Mouse (Mus musculus): ENCODE measurements around the gene Dnaaf5.

Dnaaf5 gene

DNA sequence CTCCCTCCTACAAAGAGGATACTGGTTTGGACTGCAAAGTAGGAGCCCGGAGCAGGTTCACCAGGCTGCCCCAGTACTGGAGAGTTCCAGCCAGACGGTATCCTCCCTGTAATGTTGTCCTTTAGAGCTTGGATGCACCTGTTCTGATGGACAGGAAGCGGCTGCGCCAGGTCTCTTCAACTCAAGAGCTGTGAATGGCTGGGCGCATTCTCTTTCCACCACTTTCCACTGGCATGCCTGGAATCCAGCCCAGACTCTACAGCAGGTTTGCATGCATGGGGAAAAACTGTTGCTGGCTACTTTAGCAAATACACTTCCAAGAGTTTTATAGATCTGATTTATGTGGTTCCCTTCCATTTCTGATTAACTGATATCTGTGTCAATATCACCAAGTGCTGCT is 8.7 kb upstream of the Dnaaf5 start:
- no peak for DNase-seq

DNA sequence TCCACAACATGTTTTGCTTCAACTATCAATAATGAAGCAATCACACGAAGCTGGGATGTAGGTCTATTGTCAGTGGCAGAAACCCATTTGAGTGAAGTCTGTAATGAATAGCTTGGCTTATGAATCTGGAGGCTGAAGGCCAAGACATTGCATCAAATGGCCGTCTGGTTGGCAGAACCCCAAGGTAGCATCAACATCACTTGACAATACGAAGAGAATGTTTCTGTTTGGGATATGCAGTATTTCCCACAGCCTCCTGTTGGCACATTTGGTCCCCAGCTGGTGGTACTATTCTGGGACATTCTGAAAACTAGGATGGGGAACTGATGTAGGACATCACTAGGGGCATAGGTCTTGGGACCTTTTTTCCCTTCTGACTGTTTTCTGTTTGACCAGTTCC is 6.1 kb upstream of the Dnaaf5 start:
- no peak for DNase-seq

DNA sequence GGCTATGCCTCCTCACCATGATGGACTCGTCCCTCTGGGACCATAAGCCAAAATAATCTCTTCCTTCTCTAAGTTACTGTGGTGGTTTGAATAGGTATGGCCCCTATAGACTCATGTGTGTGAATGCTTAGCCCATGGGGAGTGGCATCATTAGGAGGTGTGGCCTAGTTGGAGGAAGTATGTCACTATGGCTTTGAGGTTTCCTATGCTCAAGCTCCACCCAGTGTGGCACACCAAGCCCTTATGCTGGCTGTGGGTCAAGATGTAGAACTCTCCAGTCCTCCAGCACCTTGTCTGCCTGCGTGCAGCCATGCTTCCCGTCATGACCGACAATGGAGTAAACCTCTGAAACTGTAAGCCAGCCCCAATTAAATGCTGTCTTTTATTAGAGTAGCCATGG is 4.3 kb upstream of the Dnaaf5 start:
- DNase-seq, result no peak

DNA sequence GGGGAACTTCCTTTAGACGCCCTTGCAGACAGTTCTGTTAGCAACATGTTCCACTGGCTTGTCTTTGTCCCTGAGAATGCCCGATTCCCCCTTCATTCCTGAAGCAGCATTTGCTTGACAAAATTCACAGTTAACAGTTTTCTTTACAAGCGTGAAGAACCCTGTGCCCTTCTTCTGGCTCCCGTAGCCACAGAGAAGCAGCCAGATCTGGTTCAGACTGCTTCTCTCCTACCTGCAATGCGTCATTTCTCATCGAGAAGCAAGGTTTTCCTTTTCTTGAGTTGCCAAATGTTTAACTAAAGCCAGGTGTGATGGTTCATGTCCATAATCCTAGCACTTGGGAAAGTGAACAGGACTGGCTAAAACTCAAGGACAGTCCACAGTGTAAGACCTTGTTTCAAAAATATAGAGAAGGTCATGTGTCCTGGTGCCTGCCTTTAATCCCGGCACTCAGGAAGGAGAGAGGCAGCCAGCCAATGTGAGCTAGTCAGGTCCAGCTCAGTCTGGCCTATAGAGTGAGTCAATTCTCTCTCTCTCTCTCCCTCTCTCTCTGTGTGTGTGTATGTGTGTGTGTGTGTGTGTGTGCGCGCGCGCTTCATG is 3.4 kb upstream of the Dnaaf5 start:
- no peak for DNase-seq

DNA sequence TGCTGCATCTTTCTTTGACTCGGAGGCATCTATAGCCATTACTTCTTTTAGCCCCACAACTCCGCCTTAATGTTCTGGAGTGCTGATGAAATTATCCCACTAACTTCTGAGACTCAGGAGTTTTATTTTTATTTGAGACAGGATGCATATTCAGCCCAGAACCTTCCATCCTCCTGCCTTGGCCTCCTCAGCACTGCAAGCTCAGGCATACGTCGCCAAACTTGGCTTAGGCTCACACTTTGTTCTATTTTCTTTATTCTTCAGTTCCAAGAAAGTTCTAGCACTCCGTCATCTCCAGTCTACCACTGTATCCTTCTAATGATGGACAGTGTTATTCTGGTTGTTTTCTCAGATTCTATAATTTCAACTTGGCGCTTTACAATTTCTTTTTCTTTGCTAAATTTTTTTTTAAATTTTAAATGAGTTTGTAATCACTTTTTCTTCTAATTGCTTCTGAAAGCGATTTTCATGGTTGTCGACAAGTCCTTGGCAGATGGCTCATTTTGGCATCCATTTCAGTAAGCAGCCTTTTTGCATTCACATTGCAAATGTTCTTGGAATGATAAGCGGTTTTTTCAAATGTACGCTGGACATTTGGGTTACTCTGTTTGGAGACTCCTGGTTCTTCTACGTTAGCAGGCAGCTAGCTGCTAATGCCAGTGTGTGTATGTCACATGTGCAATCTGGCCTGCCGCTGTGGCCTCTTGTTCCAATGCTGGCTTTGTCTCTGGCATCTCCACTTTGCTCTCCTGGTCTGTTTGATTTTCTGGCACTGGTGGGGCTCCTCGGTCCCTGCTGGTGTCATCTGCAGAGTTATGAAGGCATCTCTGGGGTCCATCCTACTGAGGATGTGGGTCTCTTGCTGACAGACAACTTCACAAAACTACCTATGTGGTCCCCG is 2.6 kb upstream of the Dnaaf5 start:
- DNase-seq, result no peak

DNA sequence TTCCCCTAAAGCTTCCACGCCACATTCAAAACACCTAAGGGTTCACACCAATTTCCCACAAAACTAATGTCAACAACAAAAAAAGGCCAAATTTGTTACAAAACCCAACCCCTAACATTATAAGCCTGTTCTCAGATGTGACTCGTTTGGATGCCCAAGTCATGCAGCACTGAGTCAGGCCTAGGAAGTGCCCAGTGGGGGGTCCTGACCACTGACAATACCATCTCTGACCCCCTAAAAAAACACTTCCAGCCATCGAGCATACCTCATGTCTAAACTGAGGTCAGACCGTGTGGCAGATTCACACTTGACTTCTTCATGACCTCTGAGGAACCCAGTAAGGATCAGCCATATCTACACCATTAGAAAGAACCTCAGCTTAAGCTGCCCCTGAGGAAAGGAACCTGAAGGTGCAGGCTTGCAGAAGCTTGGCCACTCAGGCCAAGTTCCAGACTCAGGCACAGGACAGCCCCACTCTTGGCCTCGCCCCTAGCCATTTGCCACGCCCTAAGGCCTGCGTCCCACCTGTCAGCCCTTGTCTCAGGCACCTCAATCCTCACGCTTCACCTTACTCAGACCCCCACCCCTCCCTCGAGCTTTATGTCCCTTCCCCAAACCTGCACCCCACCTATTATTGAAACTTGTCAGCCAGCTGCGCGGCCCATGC is 884 bp upstream of the Dnaaf5 start:
- peak; percentile 3 for DNase-seq

DNA sequence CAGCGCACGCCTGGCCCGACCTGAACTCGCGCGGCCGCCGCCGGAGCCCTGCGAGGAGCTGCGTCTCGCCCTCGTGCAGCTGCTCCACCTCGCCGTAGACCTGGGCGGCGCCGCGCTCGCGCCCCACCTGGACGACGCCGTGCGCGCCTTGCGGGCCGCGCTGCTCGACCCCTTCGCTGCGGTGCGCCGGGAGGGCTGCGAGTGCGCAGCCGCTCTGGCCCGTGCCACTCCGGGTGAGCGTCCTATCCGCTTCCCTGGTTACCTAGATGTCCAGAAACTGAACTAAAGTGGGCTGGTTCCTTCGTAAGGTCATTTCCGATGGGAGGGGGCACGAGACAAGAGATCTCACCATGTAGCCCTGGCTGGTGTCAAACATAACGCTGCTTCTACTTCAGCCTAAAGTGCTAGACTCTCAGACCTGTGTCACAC is 594 bp downstream of the Dnaaf5 start:
- DNase-seq, result peak; percentile 55

DNA sequence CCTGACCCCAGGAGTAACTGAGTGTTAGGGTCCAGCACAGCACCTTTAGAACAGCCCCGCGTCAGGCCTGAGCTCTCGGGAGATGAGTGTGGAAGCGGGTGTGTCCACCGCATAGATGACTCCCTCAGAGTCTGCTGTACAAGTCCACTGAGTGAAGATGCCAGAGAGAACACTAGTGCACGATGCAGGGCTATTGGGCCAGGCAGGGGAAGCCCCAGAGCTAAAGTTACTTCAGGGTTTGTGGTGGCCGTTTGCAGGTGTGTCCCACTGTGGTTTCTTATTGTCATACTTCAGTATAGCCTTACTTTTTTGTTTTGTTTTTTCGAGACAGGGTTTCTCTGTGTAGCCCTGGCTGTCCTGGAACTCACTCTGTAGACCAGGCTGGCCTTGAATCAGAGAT is 10.9 kb downstream of the Dnaaf5 start:
- DNase-seq, result no peak

DNA sequence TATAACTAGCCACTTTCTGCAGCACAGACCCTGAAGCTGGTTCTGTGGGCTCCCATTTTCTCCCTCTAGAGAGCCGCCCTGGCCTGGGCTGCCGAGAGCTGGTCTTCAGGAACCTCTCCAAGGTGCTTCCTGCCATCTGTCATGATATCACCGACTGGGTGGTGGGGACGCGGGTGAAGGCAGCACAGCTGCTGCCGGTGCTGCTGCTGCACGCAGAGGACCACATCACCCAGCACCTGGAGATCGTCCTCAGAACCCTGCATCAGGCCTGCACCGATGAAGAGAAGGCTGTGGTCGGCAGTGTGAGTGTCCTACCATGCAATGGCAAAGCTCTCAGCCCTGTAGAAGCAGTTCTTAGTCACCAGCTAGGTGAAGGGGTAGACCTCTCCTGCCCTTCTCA is 11.6 kb downstream of the Dnaaf5 start:
- DNase-seq, result no peak

DNA sequence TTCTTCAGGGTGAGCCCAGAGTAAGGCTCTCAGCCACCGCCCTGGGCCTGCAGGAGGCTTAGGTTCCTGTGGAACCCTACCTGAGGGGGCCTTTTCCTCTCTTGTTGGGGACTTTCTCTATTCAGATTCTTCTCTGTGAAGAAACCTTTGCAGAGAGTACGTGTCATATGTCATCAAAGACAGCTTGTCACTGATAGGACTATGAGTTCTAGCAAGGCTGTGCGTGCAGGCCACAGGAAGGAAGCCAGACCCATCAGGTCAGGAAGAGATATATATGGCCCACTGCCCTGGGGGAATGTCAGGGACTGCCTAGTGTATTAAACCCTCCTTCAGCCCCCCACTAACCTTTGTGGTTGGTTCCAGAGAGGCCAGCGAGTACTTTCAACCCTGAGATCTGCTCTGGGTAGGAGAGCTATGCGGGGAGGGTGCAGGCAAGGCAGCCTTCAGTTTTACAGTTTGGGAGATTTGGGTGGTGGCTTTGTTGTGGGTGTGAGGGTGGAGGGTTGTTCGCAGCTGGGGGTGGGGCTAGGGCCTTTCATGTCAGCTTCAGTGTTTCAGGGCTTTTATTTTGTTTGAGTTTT is 16.8 kb downstream of the Dnaaf5 start:
- no peak for DNase-seq

DNA sequence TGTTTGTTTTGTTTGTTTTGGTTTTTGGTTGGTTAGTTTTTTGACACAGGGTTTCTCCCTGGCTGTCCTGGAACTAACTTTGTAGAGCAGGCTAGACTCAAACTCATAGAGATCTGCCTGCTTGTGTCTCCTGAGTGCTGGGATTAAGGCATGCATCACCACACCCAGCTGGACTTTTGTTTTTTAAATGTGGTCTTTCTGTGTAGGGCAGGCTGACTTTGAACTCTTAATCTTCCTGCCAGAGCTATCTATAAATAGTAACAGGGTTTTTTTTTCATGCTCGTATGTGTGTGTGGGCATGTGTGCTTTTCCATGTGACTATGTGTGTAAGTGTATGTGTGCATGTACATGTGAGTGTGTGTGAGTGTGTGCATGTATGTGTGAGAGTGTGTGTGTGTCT is 17.5 kb downstream of the Dnaaf5 start:
- no peak for DNase-seq

DNA sequence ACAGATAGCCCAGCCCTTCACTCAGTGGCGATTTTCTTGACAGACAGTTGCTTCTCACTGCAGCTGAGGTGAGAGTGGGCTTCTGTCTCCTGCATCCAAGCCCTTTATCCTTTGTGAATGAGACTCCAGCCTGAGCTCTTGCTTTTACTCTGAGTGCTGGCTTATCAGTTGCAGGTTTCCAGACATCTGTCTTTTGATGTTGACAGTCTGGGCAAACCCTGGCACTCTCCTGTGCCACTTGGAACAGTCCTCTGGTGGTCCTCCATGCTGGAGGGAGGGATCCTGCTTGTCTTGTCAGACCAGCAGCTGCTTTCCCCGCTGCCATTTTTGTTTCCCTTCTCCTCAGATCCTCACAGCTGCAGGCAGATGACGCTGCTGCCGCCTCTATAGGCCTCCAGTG is 21.9 kb downstream of the Dnaaf5 start:
- DNase-seq, result no peak

DNA sequence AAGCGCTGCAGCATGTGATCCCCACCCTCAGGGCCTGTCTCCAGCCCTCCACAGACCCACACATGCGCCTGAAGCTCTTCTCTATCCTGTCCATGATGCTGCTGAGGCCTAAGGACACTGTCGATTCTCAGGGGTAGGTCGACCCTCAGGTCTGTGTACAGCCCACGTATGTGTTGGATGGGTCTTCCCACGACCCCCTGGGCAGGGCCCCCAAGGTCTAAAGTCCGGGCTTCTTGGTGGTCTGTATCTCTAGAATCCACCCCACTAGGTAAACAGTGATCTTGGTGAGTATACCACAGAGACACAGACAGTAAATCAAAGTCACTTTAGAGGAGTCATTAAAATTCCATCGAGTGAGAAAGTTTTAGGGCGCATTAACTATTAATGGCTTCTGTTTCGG is 24.1 kb downstream of the Dnaaf5 start:
- no peak for DNase-seq

DNA sequence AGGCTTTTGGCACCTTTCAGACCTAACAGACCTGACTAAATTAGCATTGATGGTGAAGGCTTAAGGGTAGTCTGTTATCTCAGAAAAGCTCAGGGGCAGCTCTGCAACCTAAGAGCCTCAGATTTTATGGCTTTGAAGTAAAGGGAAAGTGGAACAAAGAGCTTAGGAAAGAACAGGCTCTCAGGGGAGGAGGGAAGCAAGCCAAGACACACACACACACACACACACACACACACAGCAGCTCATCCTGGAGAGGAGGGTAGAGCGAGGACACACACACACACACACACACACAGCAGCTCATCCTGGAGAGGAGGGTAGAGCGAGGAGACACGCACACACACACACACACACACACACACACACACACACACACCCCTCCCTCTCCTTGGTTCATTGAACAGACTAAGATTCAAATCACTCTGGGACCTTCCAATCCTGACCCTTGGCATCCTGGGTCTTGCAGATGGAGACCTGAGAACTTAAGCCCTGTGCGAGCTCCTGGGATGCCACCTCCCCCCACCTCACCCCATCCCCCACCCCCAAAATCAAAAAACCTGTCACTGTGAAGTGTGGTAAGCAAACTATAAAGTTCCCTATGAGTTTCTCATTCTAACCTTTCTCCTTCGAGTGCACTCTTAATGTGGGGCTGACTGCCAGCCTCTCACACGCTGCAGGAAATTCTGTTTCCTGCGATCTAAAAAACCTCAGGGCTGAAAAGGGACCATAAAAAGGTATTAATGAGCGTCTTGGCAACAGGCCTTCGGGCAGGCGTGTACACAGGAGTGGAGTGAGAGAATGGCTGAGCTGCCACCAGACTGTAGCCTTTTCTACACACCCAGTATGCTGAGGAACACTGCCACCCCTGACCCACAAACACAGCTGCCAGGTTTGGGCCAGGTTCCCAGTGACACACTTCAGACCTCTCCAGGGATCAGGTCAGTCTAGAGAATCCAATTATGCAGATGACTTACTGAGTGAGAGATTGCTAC is 24.8 kb downstream of the Dnaaf5 start:
- DNase-seq, result peak; percentile 17

DNA sequence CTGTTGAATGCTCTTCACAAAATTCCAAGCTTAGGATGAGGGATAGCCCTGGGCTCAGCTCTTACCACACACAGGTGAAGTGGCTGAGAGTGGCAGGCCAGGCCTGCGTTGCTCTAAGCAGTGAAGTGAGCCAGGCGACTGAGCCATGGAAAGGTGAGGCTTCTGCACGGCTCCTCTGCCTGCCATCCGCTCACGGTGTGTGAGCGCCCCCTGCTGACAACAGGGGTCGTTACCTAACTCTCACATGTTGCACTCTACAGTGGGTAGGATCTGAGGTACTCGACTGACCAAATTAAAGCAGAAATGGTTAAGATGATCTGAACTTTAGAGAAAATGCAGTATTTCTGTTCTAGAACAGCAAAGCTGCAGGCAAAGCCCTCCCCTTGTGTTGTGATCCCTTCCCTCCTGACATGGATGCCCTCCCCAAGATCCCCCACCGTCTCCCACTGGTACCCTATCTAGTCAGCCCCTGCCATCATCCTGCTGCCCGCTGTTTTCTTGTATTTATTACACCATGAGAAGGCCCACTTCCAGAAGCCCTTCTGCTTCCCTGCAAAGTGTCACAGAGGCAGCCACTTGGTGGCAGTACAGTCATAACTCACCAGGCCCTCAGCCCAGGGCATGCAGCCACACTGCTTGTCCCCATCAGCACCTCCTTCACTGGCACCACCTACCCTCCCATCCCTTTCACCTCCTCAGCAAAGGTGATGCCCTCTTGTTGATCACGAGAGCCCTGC is 29.0 kb downstream of the Dnaaf5 start:
- peak; percentile 87 for DNase-seq

DNA sequence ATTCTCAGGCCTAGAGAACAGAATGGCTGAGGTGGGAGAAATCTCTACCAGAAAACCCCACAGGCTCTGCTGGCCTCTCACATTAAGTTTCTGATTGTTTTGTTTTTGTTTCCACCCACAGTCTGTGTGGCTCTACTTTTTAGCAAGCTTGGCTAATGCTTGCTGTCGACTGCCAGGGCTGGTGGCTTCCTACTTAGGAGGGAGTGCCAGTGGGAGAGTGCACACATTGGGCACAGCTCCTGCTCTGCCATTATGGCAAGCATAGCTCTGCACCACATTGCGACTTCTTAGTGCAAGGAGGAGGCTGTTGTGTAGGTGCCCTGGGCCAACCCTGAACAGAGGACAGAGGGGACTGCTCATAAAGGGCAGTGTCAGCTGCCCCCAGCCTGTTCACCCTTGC is 33.1 kb downstream of the Dnaaf5 start:
- no peak for DNase-seq

DNA sequence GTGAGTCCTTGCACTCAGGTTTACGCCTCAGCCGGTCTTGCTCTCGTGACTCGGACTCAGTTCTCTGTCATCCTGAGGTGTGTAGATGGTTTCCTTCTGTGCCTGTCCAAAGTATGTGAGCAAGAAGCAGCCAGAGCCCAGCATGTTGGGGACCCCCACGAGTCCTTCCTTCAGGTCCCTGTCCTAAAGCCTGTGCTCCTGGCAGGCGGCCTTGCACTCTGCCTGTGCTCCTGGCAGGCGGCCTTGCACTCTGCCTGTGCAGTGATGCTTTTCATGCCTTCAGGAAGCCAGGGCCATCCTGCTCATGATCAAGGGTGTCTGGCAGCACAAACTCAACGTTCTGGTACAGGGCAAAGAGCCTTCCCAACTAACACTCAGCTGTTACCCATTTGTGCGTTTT is 33.6 kb downstream of the Dnaaf5 start:
- DNase-seq, result no peak

DNA sequence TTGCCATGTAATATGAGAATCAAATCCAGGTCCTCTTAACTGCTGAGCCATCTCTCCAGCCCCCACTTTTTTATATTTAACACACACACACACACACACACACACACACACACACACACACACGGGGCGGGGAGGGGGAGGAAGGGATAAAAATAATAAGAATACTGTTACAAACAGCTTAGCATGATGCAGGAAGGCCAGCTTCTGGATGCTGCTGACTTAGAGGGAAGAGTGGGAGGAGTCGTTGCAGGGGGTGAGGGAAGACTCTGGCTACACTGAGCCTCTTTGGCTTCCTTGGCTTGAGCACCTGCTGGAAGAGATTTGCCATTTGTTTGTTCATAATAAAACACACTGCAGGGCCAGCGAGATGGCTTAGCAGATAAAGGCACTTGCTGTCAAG is 34.9 kb downstream of the Dnaaf5 start:
- DNase-seq, result no peak

DNA sequence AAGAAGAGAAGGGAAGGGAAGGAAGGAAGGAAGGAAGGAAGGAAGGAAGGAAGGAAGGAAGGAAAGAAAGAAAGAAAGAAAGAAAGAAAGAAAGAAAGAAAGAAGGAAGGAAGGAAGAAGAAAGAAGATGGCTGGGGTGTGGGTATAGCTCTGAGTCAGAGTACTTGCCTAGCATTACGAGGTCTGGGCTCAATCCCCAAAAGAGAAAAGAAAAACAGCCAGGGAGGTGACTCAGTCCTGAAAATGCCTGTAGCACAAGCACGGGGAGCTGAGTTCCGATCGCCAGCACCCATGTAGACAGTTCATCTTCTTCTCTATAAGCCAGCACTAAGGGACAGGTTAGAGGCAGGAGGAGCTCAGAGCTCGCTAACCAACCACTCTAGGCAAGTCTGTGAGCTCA is 39.7 kb downstream of the Dnaaf5 start:
- DNase-seq, result no peak

DNA sequence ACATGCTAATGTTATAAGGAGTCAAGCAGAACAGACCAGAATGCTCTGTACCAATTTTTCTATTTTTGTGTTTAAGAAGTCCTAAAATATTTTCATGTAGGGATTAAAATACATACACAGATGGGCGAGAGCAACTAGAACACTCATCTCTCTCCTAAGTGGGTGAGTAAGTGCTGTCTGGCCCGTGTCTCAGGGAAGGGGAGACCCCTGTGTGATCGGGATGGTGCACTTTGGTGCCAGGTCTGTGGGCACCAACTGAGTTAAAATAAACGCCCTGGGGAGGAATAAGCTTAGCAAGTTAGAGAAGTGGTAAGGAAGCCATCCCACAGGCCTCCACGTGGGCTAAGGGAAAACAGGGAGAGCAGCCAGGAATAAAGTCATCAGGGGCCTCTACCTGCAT is 40.9 kb downstream of the Dnaaf5 start:
- no peak for DNase-seq

DNA sequence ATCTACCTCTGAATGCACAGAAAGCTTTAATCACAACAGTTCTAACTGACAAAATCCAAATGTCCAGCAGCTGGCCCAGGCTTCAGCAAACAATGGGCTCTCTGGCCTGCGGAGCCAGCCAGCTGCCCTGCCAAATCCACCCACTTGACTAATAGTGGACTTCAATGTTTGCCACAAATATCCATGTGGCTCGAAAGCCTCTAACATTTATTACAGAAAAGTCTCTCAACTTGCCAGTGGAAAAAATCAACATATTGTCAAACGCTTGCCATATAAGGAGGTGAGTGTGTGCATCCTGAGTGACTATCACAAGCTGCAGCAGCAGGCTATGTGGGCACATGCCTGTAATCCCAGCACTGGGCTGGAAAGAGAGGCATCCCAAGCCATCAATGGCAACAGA is 48.8 kb downstream of the Dnaaf5 start:
- DNase-seq, result no peak

DNA sequence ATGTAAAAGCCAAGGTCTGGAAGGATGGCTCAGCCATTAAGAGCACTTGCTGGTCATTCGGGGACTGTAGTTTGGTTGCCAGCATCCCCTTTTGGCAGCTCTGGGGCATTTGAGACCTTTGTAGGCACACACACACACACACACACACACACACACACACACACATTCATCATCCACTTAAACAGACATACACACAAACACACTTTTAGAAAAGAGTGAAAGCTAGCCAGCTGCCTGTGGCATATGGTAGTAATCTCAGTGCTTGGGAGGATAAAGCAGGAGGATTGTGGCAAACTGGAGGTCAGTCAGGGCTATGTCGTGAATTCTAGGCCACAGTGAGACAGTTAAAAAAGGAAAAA is 49.6 kb downstream of the Dnaaf5 start:
- no peak for DNase-seq

Data from embryo, embryonic 11 days (tissue).